Mouse (Mus musculus): ENCODE results near the gene Hmgxb4.
A peak's percentile ranks its signal among the peaks of the same experiment; 100 is the strongest.

Hmgxb4 gene

DNA sequence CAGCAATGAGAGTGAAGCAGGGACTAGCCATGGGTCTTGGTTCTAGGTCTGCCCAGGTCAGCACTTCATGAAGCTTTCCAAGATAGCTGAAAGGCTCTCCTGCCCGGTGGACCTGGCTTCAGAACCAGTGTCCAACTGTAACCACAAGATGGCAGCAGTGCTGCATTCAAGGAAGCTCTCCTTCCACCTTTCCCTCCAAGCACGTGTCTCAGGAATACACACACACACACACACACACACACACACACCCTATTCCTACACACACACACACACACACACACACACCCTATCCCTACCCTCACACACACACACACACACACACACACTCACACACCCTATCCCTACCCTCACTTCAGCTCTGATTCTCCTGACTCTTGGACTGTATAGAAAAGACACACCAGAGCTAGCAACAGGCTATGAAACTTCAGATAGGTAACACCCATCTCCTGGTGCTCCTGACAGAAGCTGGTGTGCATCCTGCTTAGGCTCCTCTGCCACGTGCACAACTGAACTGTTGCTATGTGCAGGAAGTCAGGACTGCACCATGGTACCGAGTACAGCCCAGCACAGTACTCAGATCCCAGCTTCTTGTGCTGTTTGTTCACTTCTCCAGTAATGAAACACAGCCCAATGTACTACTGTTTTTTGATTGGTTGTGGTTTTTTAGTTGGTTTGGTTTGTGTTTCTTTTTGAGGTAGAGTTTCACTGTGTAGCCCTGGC, 78.6 kb downstream of the Hmgxb4 start:
- DNase-seq (ENCODE audit: low read depth, low spot score), result peak; percentile 68

DNA sequence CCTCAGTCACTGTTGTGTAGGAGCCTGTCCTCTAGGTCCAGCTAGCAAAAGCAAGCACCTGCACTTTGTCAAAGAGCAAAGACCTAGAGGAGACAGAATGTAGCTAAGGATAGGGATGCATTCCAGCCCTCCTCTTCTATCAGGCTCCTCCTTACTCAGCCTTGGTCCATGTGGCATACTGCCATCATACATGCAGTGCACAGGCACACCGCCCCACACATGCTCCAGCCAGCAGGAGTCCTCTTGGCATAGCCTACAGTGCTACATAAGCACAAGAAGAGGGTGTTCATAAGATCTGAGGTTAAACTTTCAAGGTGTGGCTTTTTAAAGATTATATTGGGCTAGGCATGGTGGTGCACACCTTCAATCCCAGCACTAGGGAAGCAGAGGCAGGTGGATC, 81.7 kb downstream of the Hmgxb4 start:
- DNase-seq (ENCODE audit: low read depth, low spot score), result no peak

GRCm38 (mm10) chr8:75078215-75078614, 85.1 kb downstream of the Hmgxb4 start:
- DNase-seq (ENCODE audit: low read depth, low spot score), result no peak

DNA sequence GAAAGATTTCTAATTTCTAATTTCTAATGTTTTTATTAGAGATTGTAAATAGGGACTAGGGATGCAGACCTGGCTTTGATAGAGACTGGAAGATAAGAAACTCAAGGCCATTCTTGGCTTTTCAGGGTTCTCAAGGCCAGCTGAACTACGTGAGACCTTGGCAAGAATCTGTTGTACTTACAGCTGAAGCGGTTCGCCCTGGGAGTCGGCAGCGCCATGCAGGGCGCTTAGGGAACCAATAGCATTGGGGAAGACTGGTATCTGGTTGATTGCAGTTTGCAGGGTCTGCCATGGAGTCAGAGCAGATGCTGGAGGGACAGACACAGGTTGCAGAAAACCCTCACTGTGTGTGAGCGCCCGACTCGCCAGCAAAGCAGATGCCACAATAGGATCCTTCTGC, 85.7 kb downstream of the Hmgxb4 start:
- DNase-seq (ENCODE audit: low read depth, low spot score), result no peak

Data from CD4-positive helper T cell, adult 2 months (primary cell).